Mouse (Mus musculus) neural tube, embryonic 14.5 days (tissue): ENCODE measurements at regions not wholly inside any gene's neighbourhood (a gene's known extent, or its start where the extent isn't known, plus 50 kb on each side); places are given as distances from the start of the nearest gene placed in this dataset.

Source experiments
- ATAC-seq: fragments of 200-750 bp; cut with Nextera tagmentation; 2 replicates; pipeline ENCODE4 v1.8.0; 2017; ENCODE audit warnings: low read depth, mild to moderate bottlenecking, moderate TSS enrichment, moderate library complexity
- H3K27ac ChIP-seq: fragments of 300-500 bp; sonication (generic); 2 replicates; pipeline ENCODE4 v1.5.1; 2014; ENCODE audit warnings: low read depth, mild to moderate bottlenecking, control low read depth, low read length, moderate library complexity, mixed read lengths
- H3K27me3 ChIP-seq: fragments of 300-500 bp; sonication (generic); 2 replicates; pipeline ENCODE4 v1.6.1; 2014; ENCODE audit warnings: low read length; ENCODE audit not compliant: control insufficient read depth, insufficient read depth
- H3K36me3 ChIP-seq: fragments of 300-500 bp; sonication (generic); 2 replicates; pipeline ENCODE4 v1.6.1; 2014; ENCODE audit warnings: low read length, mixed read lengths; ENCODE audit not compliant: control insufficient read depth, insufficient read depth
- H3K4me1 ChIP-seq: fragments of 300-500 bp; sonication (generic); 2 replicates; pipeline ENCODE4 v1.6.1; 2014; ENCODE audit warnings: low read length; ENCODE audit not compliant: control insufficient read depth, insufficient read depth
- H3K4me2 ChIP-seq: fragments of 300-500 bp; sonication (generic); 2 replicates; pipeline ENCODE4 v1.6.1; 2014; ENCODE audit warnings: mild to moderate bottlenecking, low read depth, low read length, control low read depth
- H3K4me3 ChIP-seq: fragments of 300-500 bp; sonication (generic); 2 replicates; pipeline ENCODE4 v1.5.1; 2014; ENCODE audit warnings: low read depth, low read length, control low read depth, mixed read lengths
- H3K9ac ChIP-seq: fragments of 300-500 bp; sonication (generic); replicated peaks from 2 replicates; pipeline ENCODE4 v1.6.1; 2014; ENCODE audit warnings: low read depth, mild to moderate bottlenecking, control low read depth, low read length, mixed read lengths
- H3K9me3 ChIP-seq: fragments of 300-500 bp; sonication (generic); 2 replicates; pipeline ENCODE4 v1.6.1; 2016; ENCODE audit warnings: low read length; ENCODE audit not compliant: control insufficient read depth
- whole genome bisulfite sequencing: fragments of 180-500 bp; shearing (Covaris S2); extraction: QIAGEN DNeasy Blood & Tissue Kit; methylation state at CpG from one replicate; pipeline ENCODE4 v1.1.7; 2014; 5-methylcytosine and 5-hydroxymethylcytosine counted together

DNA sequence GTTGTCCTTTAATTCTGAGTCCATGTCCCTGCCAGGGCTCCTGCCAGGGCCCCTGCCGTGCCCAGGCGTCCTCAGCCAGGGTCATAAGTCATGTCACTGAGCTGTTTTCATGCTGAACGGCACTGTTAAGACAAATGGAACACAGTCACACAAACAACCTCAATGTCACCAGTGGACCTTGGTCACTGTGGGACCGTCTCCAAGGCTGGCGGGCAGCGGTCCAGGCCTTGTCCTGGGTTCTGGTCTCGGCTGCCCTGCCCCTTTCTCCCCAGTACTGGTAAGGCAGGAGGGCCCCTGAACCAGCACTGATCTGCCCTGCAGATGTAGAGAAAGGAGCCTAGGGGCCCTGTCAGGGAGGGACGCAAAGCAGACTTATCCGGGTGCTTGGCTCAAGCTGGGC lies 79.3 kb upstream of the Ptpn1 start:
- Histone ChIP-seq H3K36me3 (no peaks in the 10 kb centered on the region), H3K27ac (no peak overlapping the region), H3K4me2 (no peak overlapping the region), H3K27me3 (no peaks in the 10 kb centered on the region), H3K9ac (no peak overlapping the region), H3K4me1 (no peaks in the 10 kb centered on the region), H3K9me3 (no peaks in the 10 kb centered on the region), H3K4me3 (no peak overlapping the region)
- no peak for ATAC-seq
- WGBS, result 49% methylated on average over 9 of the region's 9 CpGs

DNA sequence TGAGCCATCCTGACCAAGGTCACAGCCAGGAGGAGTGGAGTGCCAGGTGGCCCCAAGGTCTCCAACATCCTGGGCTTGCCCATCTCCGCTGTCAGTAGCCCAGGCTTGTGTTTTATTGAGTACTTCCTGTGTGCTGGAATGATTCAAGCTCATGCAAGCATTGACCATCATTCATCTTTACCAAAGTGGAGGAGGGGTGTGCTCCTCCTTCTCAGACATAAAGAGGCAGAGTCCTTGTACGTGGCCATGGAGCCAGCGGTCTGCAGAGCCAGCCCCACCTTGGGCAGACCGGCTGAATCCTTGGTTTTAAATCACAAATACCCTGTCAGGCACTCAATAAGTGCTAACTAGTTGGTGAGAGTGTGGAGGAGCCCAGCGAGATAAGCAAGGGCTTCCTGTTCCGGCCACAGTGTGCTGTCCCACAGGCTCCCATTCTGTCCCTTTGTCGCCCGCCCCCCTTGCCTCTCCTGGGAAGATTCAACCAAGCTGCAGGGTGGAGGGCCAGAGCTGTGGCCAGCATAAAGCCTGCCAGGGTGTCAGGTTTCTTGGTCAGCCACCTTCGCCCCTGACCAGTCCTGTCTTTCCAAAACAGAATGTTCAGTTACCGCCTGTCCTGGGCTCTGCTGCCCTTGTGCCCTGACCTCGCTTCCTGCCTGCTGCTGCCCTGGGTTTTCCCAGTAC lies 80.5 kb upstream of the Ptpn1 start:
- H3K9me3 ChIP-seq, result no peaks in the 10 kb centered on the region
- H3K4me3 ChIP-seq, result no peak overlapping the region
- no peaks in the 10 kb centered on the region for H3K36me3 ChIP-seq
- no peak overlapping the region for H3K27ac ChIP-seq
- H3K4me1 ChIP-seq, result no peaks in the 10 kb centered on the region
- no peak overlapping the region for H3K9ac ChIP-seq
- H3K4me2 ChIP-seq, result no peak overlapping the region
- ATAC-seq, result no peak
- WGBS, result 29% methylated on average over 11 of the region's 11 CpGs
- no peaks in the 10 kb centered on the region for H3K27me3 ChIP-seq

DNA sequence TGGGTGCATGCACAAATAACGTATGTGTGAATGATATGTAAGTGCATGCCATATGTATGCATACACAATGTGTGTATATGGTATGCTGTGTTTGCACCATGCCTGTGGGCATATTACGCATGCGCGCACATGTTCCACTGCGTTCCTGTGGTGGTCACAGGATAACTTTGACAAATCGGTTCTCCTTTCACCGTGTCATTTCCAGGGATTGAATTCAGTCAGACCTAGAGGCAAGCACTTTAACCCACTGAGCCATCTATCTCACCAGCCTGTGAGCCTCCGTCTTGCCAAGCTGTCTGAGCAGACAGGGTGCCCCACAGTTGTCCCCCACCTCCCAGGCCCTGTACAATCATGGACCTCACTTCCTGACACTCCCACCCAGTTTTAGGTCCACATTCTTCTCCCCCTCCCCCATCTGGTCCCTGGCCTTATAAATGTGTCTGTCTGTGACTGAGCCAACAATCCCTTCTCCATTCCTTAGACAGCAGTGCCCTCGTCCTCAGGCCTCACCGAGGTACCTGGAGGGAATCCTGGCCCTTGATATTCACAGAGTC lies 81.8 kb upstream of the Ptpn1 start:
- H3K4me3 ChIP-seq, result no peak overlapping the region
- no peak overlapping the region for H3K27ac ChIP-seq
- no peaks in the 10 kb centered on the region for H3K4me1 ChIP-seq
- H3K27me3 ChIP-seq, result no peaks in the 10 kb centered on the region
- ATAC-seq, result no peak
- H3K4me2 ChIP-seq, result no peak overlapping the region
- no peaks in the 10 kb centered on the region for H3K9me3 ChIP-seq
- no peaks in the 10 kb centered on the region for H3K36me3 ChIP-seq
- no peak overlapping the region for H3K9ac ChIP-seq
- 83% methylated on average over 10 of the region's 10 CpGs for WGBS

DNA sequence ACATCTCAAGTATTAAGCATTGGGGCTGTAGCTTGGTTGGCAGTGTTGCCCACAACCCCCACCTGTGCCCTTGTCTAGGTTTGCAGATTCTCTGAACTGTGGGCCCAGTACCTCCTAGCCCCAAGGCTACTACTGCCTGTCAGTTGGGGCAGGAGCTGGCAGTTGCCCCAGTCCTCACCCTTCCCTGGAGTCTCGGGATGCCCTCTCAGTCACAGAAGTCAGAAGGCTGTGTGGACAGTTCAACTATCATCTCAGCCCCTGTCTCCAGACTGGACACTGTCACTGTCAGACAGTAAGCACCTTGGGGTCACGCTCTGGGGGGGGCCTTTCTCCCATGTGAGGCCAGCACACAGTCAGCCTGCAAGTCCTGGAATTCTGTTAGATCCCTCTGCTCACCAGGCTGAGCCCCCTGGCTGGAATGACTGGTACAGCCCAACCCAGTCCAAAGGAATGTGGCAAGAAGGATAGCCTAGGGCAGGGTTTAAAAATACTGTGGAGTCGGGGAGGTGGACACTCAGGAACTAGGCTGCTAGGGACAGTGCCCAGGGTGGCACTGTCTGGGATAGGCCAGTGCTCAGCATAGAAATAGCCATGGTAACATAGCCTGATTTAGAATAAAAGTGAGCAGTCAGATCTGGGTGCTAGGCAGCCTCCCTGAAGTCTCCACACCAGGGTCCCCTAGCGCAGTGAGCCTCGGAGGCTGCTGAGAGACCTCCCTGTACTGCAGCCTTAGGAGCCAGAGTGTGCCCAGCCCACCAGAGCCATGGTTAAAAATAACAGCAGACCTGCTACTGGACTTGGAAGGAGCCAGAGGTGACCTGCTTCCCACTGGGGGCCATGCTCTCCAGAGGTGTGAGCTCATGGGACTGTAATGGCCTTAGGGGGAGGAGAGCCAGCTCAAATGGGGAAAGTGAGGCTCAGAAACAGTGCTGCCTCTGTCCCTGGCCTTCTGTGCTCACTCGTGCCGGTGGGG lies 83.1 kb upstream of the Ptpn1 start:
- 79% methylated on average over 7 of the region's 7 CpGs for WGBS
- H3K4me1 ChIP-seq, result no peaks in the 10 kb centered on the region

DNA sequence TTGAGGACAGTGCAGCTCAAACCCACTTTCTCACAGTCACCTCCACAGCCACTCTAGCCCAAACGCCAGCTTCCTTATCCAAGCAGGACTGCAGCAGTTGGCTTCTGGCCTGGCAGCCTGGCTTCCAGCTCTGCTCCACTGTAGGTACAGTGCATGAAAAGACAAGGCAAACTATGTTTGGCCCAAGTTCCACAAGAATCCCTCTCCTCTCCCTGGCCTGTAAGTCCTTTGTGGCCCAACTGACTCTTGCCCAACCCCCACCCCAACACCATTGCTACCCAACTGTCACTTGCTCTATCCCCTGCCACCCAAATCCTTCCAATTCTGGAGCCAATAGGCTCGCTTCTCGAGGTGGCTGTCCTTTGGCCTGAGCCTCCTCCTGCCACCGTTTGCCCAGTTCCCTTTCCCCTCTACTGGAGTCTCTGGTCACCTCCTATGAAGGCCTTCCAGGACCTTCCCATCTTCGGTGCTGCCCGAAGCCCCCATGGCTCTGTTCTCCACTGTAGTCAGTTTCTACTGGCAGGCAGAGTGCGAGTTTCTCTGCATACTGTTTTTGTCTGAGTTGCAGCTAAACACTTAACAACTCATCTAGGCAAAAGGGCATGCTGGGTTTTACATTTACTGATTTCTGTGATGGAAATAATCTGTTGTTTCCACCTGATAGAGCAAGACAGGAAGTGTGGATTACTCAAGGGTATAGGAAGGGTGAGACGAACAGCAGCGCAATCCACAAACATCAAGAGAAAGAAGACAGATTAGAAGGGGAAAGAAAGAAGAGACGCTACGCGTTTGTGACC lies 84.4 kb upstream of the Ptpn1 start:
- no peak overlapping the region for H3K4me2 ChIP-seq
- no peaks in the 10 kb centered on the region for H3K9me3 ChIP-seq
- H3K4me1 ChIP-seq, result no peaks in the 10 kb centered on the region
- no peak overlapping the region for H3K4me3 ChIP-seq
- H3K27me3 ChIP-seq, result no peaks in the 10 kb centered on the region
- H3K36me3 ChIP-seq, result no peaks in the 10 kb centered on the region
- H3K27ac ChIP-seq, result no peak overlapping the region
- H3K9ac ChIP-seq, result no peak overlapping the region
- no peak for ATAC-seq
- 87% methylated on average over 12 of the region's 12 CpGs for WGBS

More for the DNA sequence above, 83.1 kb upstream of the Ptpn1 start:
- H3K4me3 ChIP-seq, result no peak overlapping the region
- no peak for ATAC-seq
- H3K27ac ChIP-seq, result no peak overlapping the region
- H3K9ac ChIP-seq, result no peak overlapping the region
- no peaks in the 10 kb centered on the region for H3K36me3 ChIP-seq
- no peak overlapping the region for H3K4me2 ChIP-seq
- H3K27me3 ChIP-seq, result no peaks in the 10 kb centered on the region
- no peaks in the 10 kb centered on the region for H3K9me3 ChIP-seq

DNA sequence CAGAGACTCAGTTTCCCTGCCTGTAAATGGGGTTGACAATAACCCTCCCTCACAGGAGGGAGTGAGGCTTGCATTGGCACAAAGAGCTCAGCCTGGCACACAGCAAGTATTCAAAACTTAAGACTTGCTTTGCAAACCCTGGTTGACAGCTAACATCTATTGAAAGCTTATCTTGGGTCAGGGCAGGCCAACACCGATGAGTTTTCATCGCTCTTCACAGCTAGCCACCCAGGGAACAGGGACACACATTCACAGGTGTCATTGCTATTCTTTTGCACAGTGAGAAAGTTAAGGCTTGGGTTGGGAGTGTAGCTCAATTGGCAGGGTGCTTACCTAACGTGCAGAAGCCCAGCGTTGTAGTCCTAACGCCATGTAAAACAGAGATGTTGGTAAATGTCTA lies 86.5 kb upstream of the Ptpn1 start:
- no peaks in the 10 kb centered on the region for H3K36me3 ChIP-seq
- no peak overlapping the region for H3K4me3 ChIP-seq
- 89% methylated on average over 5 of the region's 5 CpGs for WGBS
- no peak overlapping the region for H3K27ac ChIP-seq
- ATAC-seq, result no peak
- H3K27me3 ChIP-seq, result no peaks in the 10 kb centered on the region
- no peak overlapping the region for H3K9ac ChIP-seq
- no peaks in the 10 kb centered on the region for H3K9me3 ChIP-seq
- H3K4me1 ChIP-seq, result no peaks in the 10 kb centered on the region
- no peak overlapping the region for H3K4me2 ChIP-seq

DNA sequence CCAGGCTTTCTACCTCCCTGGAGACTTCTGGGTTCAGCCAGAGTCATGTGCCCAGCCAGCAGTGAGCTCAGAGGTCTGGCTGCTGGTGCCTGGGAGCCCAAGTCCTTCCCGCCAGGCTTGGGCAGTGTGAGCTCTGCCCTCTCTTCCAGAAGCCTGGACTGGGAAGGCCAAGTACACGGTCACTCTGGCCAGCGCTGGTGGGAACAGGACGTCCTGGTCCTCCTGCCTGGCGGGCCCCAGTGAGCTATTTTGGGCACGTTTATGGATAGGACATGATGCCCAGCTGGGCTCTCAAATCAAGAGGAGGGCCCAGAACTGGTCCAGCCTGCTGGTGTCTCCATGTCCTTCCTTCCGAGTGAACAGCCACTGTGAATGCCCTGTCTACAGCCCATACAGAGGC lies 87.3 kb upstream of the Ptpn1 start:
- Histone ChIP-seq H3K36me3 (no peaks in the 10 kb centered on the region), H3K4me2 (no peak overlapping the region), H3K27ac (no peak overlapping the region), H3K27me3 (no peaks in the 10 kb centered on the region), H3K4me1 (no peaks in the 10 kb centered on the region), H3K9ac (no peak overlapping the region), H3K4me3 (no peak overlapping the region), H3K9me3 (no peaks in the 10 kb centered on the region)
- no peak for ATAC-seq
- 76% methylated on average over 7 of the region's 7 CpGs for WGBS

DNA sequence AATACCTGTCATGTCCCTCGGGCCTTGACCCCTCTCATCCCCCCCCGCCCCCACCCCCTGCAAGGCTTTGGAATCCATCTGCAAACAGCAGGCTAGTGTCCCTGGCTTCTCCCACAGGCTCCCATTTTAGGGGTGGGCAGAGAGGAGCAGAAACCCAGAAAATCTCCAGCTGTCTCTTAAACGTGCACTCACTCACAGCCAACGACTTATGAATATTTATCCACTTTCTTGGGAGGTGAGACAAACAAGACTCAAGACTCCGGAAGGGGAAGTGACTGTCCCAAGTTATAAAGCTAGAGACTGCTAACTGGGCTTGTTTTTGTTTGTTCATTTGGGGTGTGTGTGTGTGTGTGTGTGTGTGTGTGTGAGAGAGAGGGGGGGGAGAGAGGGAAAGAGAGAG lies 87.9 kb upstream of the Ptpn1 start:
- Histone ChIP-seq H3K4me3 (no peak overlapping the region), H3K27ac (no peak overlapping the region), H3K27me3 (no peaks in the 10 kb centered on the region), H3K36me3 (no peaks in the 10 kb centered on the region), H3K9me3 (no peaks in the 10 kb centered on the region), H3K9ac (no peak overlapping the region), H3K4me1 (no peaks in the 10 kb centered on the region), H3K4me2 (no peak overlapping the region)
- 62% methylated on average over 5 of the region's 5 CpGs for WGBS
- no peak for ATAC-seq
